Mouse (Mus musculus): ENCODE data around the gene Nprl3. TPM values are rescaled to one million over a fixed set of nuclear protein-coding genes. Genes with fewer than 3 reads are reported as not detected.

The Nprl3 gene
- polyA plus RNA-seq, 1 experiment from 2014 or later = 31.4 TPM

GRCm38 (mm10) chr11:32198256-32198955 lies 69.1 kb downstream of the Nprl3 start:
- no peak for DNase-seq (ENCODE audit: low spot score)
- no peaks in the 10 kb centered on the region for H3K27me3 ChIP-seq (ENCODE audit: control insufficient read depth, insufficient read depth, low read length)
- no peak overlapping the region for H3K4me3 ChIP-seq (ENCODE audit: low read depth, low read length)
- H3K36me3 ChIP-seq (ENCODE audit: control insufficient read depth, insufficient read depth, low read length) = no peaks in the 10 kb centered on the region
- H3K9ac ChIP-seq (ENCODE audit: low read depth, low read length) = no peak overlapping the region
- H3K9me3 ChIP-seq (ENCODE audit: control insufficient read depth, low read length) = no peaks in the 10 kb centered on the region
- WGBS = 72% methylated on average over 14 of the region's 14 CpGs
- H3K27ac ChIP-seq (ENCODE audit: low read depth, low read length) = no peak overlapping the region
- ATAC-seq (ENCODE audit: low FRiP score) = no peak
- no peak overlapping the region for H3K4me2 ChIP-seq (replicated peaks; ENCODE audit: low read depth, low read length)
- H3K4me1 ChIP-seq (replicated peaks; ENCODE audit: control insufficient read depth, insufficient read depth, low read length) = no peaks in the 10 kb centered on the region

GRCm38 (mm10) chr11:32197766-32198165 lies 69.7 kb downstream of the Nprl3 start:
- Histone ChIP-seq H3K9ac (ENCODE audit: low read depth, low read length) (no peak overlapping the region), H3K4me3 (ENCODE audit: low read depth, low read length) (no peak overlapping the region), H3K4me1 (replicated peaks; ENCODE audit: control insufficient read depth, insufficient read depth, low read length) (no peaks in the 10 kb centered on the region), H3K36me3 (ENCODE audit: control insufficient read depth, insufficient read depth, low read length) (no peaks in the 10 kb centered on the region), H3K27ac (ENCODE audit: low read depth, low read length) (no peak overlapping the region), H3K27me3 (ENCODE audit: control insufficient read depth, insufficient read depth, low read length) (no peaks in the 10 kb centered on the region), H3K9me3 (ENCODE audit: control insufficient read depth, low read length) (no peaks in the 10 kb centered on the region), H3K4me2 (replicated peaks; ENCODE audit: low read depth, low read length) (no peak overlapping the region)
- ATAC-seq (ENCODE audit: low FRiP score) (no peak), DNase-seq (ENCODE audit: low spot score) (no peak)
- 60% methylated on average over 3 of the region's 3 CpGs for WGBS

- no peak for ATAC-seq (ENCODE audit: low FRiP score)
- Histone ChIP-seq H3K27ac (ENCODE audit: low read depth, low read length) (no peak overlapping the region), H3K9me3 (ENCODE audit: control insufficient read depth, low read length) (no peaks in the 10 kb centered on the region), H3K4me1 (replicated peaks; ENCODE audit: control insufficient read depth, insufficient read depth, low read length) (no peaks in the 10 kb centered on the region), H3K27me3 (ENCODE audit: control insufficient read depth, insufficient read depth, low read length) (no peaks in the 10 kb centered on the region), H3K9ac (ENCODE audit: low read depth, low read length) (no peak overlapping the region), H3K4me3 (ENCODE audit: low read depth, low read length) (no peak overlapping the region), H3K36me3 (ENCODE audit: control insufficient read depth, insufficient read depth, low read length) (no peaks in the 10 kb centered on the region), H3K4me2 (replicated peaks; ENCODE audit: low read depth, low read length) (no peak overlapping the region)
- 84% methylated on average over 6 of the region's 6 CpGs for WGBS
- no peak for DNase-seq (ENCODE audit: low spot score)
Observed at GRCm38 (mm10) chr11:32196727-32197126, 70.8 kb downstream of the Nprl3 start.

GRCm38 (mm10) chr11:32195867-32196540 lies 71.5 kb downstream of the Nprl3 start:
- no peak overlapping the region for H3K27ac ChIP-seq (ENCODE audit: low read depth, low read length)
- DNase-seq (ENCODE audit: low spot score) (no peak), ATAC-seq (ENCODE audit: low FRiP score) (no peak)
- H3K27me3 ChIP-seq (ENCODE audit: control insufficient read depth, insufficient read depth, low read length) = no peaks in the 10 kb centered on the region
- H3K9ac ChIP-seq (ENCODE audit: low read depth, low read length) = no peak overlapping the region
- no peak overlapping the region for H3K4me3 ChIP-seq (ENCODE audit: low read depth, low read length)
- WGBS = 27% methylated on average over 11 of the region's 11 CpGs
- H3K36me3 ChIP-seq (ENCODE audit: control insufficient read depth, insufficient read depth, low read length) = no peaks in the 10 kb centered on the region
- no peaks in the 10 kb centered on the region for H3K4me1 ChIP-seq (replicated peaks; ENCODE audit: control insufficient read depth, insufficient read depth, low read length)
- H3K9me3 ChIP-seq (ENCODE audit: control insufficient read depth, low read length) = no peaks in the 10 kb centered on the region
- H3K4me2 ChIP-seq (replicated peaks; ENCODE audit: low read depth, low read length) = no peak overlapping the region

- WGBS = 85% methylated on average over 5 of the region's 5 CpGs
- Histone ChIP-seq H3K9me3 (ENCODE audit: control insufficient read depth, low read length) (no peaks in the 10 kb centered on the region), H3K4me3 (ENCODE audit: low read depth, low read length) (no peak overlapping the region), H3K4me1 (replicated peaks; ENCODE audit: control insufficient read depth, insufficient read depth, low read length) (no peaks in the 10 kb centered on the region), H3K36me3 (ENCODE audit: control insufficient read depth, insufficient read depth, low read length) (no peaks in the 10 kb centered on the region), H3K27ac (ENCODE audit: low read depth, low read length) (no peak overlapping the region), H3K27me3 (ENCODE audit: control insufficient read depth, insufficient read depth, low read length) (no peaks in the 10 kb centered on the region), H3K9ac (ENCODE audit: low read depth, low read length) (no peak overlapping the region), H3K4me2 (replicated peaks; ENCODE audit: low read depth, low read length) (no peak overlapping the region)
- no peak for ATAC-seq (ENCODE audit: low FRiP score)
- DNase-seq (ENCODE audit: low spot score) = no peak
Observed at GRCm38 (mm10) chr11:32194626-32195025, 72.9 kb downstream of the Nprl3 start.

- Histone ChIP-seq H3K4me1 (replicated peaks; ENCODE audit: control insufficient read depth, insufficient read depth, low read length) (no peaks in the 10 kb centered on the region), H3K4me3 (ENCODE audit: low read depth, low read length) (no peak overlapping the region), H3K36me3 (ENCODE audit: control insufficient read depth, insufficient read depth, low read length) (no peaks in the 10 kb centered on the region), H3K27me3 (ENCODE audit: control insufficient read depth, insufficient read depth, low read length) (no peaks in the 10 kb centered on the region), H3K4me2 (replicated peaks; ENCODE audit: low read depth, low read length) (no peak overlapping the region), H3K9ac (ENCODE audit: low read depth, low read length) (no peak overlapping the region), H3K27ac (ENCODE audit: low read depth, low read length) (no peak overlapping the region), H3K9me3 (ENCODE audit: control insufficient read depth, low read length) (no peaks in the 10 kb centered on the region)
- WGBS = 81% methylated on average over 10 of the region's 10 CpGs
- DNase-seq (ENCODE audit: low spot score) (no peak), ATAC-seq (ENCODE audit: low FRiP score) (no peak)
Observed at GRCm38 (mm10) chr11:32194086-32194485, 73.4 kb downstream of the Nprl3 start.

- H3K4me3 ChIP-seq (ENCODE audit: low read depth, low read length) = no peak overlapping the region
- H3K27me3 ChIP-seq (ENCODE audit: control insufficient read depth, insufficient read depth, low read length) = no peaks in the 10 kb centered on the region
- 92% methylated on average over 10 of the region's 10 CpGs for WGBS
- H3K27ac ChIP-seq (ENCODE audit: low read depth, low read length) = no peak overlapping the region
- no peak overlapping the region for H3K9ac ChIP-seq (ENCODE audit: low read depth, low read length)
- no peaks in the 10 kb centered on the region for H3K36me3 ChIP-seq (ENCODE audit: control insufficient read depth, insufficient read depth, low read length)
- H3K4me2 ChIP-seq (replicated peaks; ENCODE audit: low read depth, low read length) = no peak overlapping the region
- no peaks in the 10 kb centered on the region for H3K4me1 ChIP-seq (replicated peaks; ENCODE audit: control insufficient read depth, insufficient read depth, low read length)
- ATAC-seq (ENCODE audit: low FRiP score) (no peak), DNase-seq (ENCODE audit: low spot score) (no peak)
- H3K9me3 ChIP-seq (ENCODE audit: control insufficient read depth, low read length) = no peaks in the 10 kb centered on the region
Observed at GRCm38 (mm10) chr11:32193156-32193555, 74.4 kb downstream of the Nprl3 start.

GRCm38 (mm10) chr11:32190603-32191110 lies 76.8 kb downstream of the Nprl3 start:
- 77% methylated on average over 13 of the region's 13 CpGs for WGBS
- no peak overlapping the region for H3K4me3 ChIP-seq (ENCODE audit: low read depth, low read length)
- H3K4me2 ChIP-seq (replicated peaks; ENCODE audit: low read depth, low read length) = no peak overlapping the region
- ATAC-seq (ENCODE audit: low FRiP score) (no peak), DNase-seq (ENCODE audit: low spot score) (no peak)
- no peaks in the 10 kb centered on the region for H3K36me3 ChIP-seq (ENCODE audit: control insufficient read depth, insufficient read depth, low read length)
- H3K4me1 ChIP-seq (replicated peaks; ENCODE audit: control insufficient read depth, insufficient read depth, low read length) = no peaks in the 10 kb centered on the region
- H3K9me3 ChIP-seq (ENCODE audit: control insufficient read depth, low read length) = no peaks in the 10 kb centered on the region
- H3K27me3 ChIP-seq (ENCODE audit: control insufficient read depth, insufficient read depth, low read length) = no peaks in the 10 kb centered on the region
- no peak overlapping the region for H3K27ac ChIP-seq (ENCODE audit: low read depth, low read length)
- H3K9ac ChIP-seq (ENCODE audit: low read depth, low read length) = no peak overlapping the region

GRCm38 (mm10) chr11:32190119-32190518 lies 77.4 kb downstream of the Nprl3 start:
- Histone ChIP-seq H3K4me1 (replicated peaks; ENCODE audit: control insufficient read depth, insufficient read depth, low read length) (no peaks in the 10 kb centered on the region), H3K9me3 (ENCODE audit: control insufficient read depth, low read length) (no peaks in the 10 kb centered on the region), H3K27ac (ENCODE audit: low read depth, low read length) (no peak overlapping the region), H3K9ac (ENCODE audit: low read depth, low read length) (no peak overlapping the region), H3K36me3 (ENCODE audit: control insufficient read depth, insufficient read depth, low read length) (no peaks in the 10 kb centered on the region), H3K4me2 (replicated peaks; ENCODE audit: low read depth, low read length) (no peak overlapping the region), H3K27me3 (ENCODE audit: control insufficient read depth, insufficient read depth, low read length) (no peaks in the 10 kb centered on the region), H3K4me3 (ENCODE audit: low read depth, low read length) (no peak overlapping the region)
- WGBS = 84% methylated on average over 9 of the region's 9 CpGs
- DNase-seq (ENCODE audit: low spot score) = no peak
- no peak for ATAC-seq (ENCODE audit: low FRiP score)

Data from hindbrain, embryonic 11.5 days (tissue).